Mouse (Mus musculus) lung, postnatal 4 days (tissue): ENCODE data around the gene Smg9.

Source experiments
- DNase-seq, 2 experiments: peaks; one replicate each; pipeline ENCODE4 v3.0.0; 2021

Smg9 gene

GRCm38 (mm10) chr7:24399256-24400081 lies at the start of gene Smg9:
Gene Smg9, plus strand, starts transcription at chr7:24399619.
- peak; percentile 98 for DNase-seq

- no peak for DNase-seq
Observed at GRCm38 (mm10) chr7:24355646-24356045, 43.8 kb upstream of the Smg9 start.

GRCm38 (mm10) chr7:24356081-24356480 lies 43.3 kb upstream of the Smg9 start:
- DNase-seq: no peak

GRCm38 (mm10) chr7:24357899-24358298 lies 41.5 kb upstream of the Smg9 start:
- no peak for DNase-seq

GRCm38 (mm10) chr7:24359269-24359668 lies 40.1 kb upstream of the Smg9 start:
- DNase-seq: no peak

GRCm38 (mm10) chr7:24361001-24361400 lies 38.4 kb upstream of the Smg9 start:
- DNase-seq: no peak

GRCm38 (mm10) chr7:24363228-24363627 lies 36.2 kb upstream of the Smg9 start:
- DNase-seq: peak in 1 of 2 experiments; percentile 46

GRCm38 (mm10) chr7:24364827-24365226 lies 34.6 kb upstream of the Smg9 start:
- DNase-seq: peak; percentile 65 to 85

- DNase-seq: no peak
Observed at GRCm38 (mm10) chr7:24365258-24366014, 34.0 kb upstream of the Smg9 start.

- no peak for DNase-seq
Observed at GRCm38 (mm10) chr7:24366716-24367632, 32.4 kb upstream of the Smg9 start.

GRCm38 (mm10) chr7:24368226-24368625 lies 31.2 kb upstream of the Smg9 start:
- DNase-seq: no peak

- DNase-seq: no peak
Observed at GRCm38 (mm10) chr7:24368946-24369345, 30.5 kb upstream of the Smg9 start.

- DNase-seq: peak in 1 of 2 experiments; percentile 34
Observed at GRCm38 (mm10) chr7:24369731-24370541, 29.5 kb upstream of the Smg9 start, which contains the start of gene Kcnn4. Gene Kcnn4, plus strand, starts transcription at chr7:24370263.

GRCm38 (mm10) chr7:24371012-24371808 lies 28.2 kb upstream of the Smg9 start:
- DNase-seq: no peak

- no peak for DNase-seq
Observed at GRCm38 (mm10) chr7:24371809-24372145, 27.6 kb upstream of the Smg9 start.

- DNase-seq: peak; percentile 74 to 83
Observed at GRCm38 (mm10) chr7:24372300-24372699, 27.1 kb upstream of the Smg9 start.

- DNase-seq: no peak
Observed at GRCm38 (mm10) chr7:24372786-24373185, 26.6 kb upstream of the Smg9 start.

GRCm38 (mm10) chr7:24373538-24374379 lies 25.7 kb upstream of the Smg9 start:
- DNase-seq: peak; percentile 74 to 81

- DNase-seq: no peak
Observed at GRCm38 (mm10) chr7:24376456-24376855, 23.0 kb upstream of the Smg9 start.
